Mouse (Mus musculus) neural tube, embryonic 10.5 days (tissue): ENCODE measurements around the gene Cdc45.

Source experiments
- DNase-seq: peaks from one replicate; pipeline ENCODE4 v3.0.0-alpha.2; 2017; ENCODE audit warnings: low spot score; ENCODE audit errors: extremely low spot score

The Cdc45 gene

GRCm38 (mm10) chr16:18788627-18789406 is 23.0 kb downstream of the Cdc45 start:
- DNase-seq = no peak

DNA sequence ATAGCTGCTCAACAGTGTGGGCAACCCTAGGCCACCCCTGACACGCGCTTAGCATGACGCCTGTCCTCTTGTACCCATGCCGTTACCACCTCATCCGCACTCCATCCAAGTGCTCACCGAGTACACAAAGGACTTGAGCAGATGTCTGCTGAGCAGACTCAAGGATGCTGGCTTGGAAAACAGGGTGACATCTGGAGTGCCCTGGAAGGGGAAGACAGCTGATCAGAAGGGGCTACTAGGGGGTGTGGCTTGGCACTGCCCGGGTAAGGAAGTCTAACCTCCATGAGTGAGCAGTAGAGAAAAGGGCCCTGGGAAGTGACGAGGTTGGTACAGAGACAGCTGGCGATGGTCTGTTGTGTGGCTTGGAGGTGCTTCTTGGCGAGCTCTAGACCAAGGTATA is 25.1 kb downstream of the Cdc45 start:
- DNase-seq = no peak

GRCm38 (mm10) chr16:18785485-18785884 is 26.3 kb downstream of the Cdc45 start:
- DNase-seq = no peak

GRCm38 (mm10) chr16:18785025-18785424 is 26.8 kb downstream of the Cdc45 start:
- no peak for DNase-seq

- DNase-seq = no peak
These were observed 30.0 kb downstream of the Cdc45 start for GRCm38 (mm10) chr16:18781810-18782209.

DNA sequence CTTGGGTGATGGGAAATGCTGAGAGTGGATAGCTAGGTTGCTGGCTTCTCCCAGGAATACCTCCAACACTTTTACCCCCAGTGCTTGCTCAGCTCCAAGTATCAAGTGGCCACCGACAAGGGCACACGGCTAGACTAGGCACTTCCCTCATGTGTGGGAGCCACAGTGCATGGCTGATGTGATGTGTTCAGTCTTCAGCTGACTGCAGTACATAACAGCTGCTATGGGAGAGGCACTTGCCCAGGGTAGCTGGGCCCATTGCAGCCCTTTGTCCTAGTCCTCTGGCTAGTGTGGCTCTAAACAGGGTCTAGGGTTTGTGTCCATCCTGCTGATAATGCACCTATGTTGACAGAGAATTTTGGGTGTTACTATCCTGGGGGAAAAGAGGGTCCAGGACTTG is 33.3 kb downstream of the Cdc45 start:
- DNase-seq = no peak

GRCm38 (mm10) chr16:18777101-18778080 is 34.4 kb downstream of the Cdc45 start:
- peak; percentile 47 for DNase-seq

GRCm38 (mm10) chr16:18776556-18777100 is 35.2 kb downstream of the Cdc45 start, which contains the start of gene Cldn5:
TSS of gene Cldn5 (plus strand) at chr16:18776847.
- DNase-seq = peak; percentile 42

- DNase-seq = no peak
These were observed 35.9 kb downstream of the Cdc45 start for GRCm38 (mm10) chr16:18775621-18776555.

- no peak for DNase-seq
These were observed 37.9 kb downstream of the Cdc45 start for GRCm38 (mm10) chr16:18773936-18774335.

DNA sequence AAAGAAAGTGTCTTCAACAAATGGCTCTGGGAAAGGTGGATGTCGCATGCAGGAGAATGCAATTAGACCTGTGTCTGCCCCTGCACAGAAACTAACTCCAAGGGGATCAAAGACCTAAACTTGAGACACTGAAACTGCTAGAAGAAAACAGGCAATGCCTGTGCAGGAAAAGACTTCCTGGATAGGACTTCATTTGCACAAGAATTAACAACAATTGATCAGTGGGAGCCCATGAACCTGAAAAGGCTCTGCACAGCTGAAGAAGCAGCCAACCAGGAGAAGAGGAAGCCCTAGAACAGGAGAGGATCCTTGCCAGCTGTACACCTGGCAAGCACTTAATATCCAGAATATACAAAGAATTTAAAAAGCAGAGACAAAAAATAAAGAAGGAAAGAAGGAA is 42.3 kb downstream of the Cdc45 start:
- no peak for DNase-seq

DNA sequence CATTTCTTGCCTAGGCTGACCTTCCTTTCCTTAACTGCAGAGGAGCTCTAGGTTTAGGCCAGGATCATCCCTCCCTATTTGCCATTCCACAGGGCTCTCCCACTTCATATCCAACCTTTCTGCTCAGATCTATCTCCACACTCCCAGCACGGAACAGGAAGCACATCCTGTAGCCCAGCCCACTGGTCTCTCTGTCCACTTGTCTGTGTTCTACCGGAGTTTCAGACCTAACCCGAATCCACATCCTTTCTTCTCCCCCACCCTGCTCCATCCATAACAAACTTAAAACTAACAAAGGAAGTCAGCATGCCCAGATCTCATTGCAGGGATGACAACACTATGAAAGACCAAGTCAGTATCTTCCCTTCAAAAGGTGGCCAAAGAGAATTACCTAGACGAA is 45.4 kb downstream of the Cdc45 start:
- DNase-seq = no peak

DNA sequence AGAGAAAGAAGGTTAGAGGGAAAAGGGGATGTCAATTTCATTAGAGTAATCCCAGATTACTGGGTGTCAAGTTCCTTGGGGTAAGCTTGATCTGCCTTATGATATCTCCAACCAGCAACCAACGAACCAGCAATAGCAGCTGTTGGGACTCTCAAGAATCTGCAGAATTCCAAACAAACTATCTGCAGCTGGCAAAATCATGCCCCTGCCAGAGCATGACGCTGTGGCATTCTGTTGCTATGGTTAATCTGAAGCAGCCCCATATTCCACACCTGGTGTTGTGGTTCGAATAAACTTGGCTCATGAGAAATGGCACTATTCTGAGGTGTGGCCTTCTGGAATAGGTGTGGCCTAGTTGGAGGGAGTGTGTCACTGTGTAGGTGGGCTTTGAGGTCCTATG is 48.8 kb downstream of the Cdc45 start:
- no peak for DNase-seq

- no peak for DNase-seq
These were observed 50.1 kb downstream of the Cdc45 start for GRCm38 (mm10) chr16:18761734-18762133.

DNA sequence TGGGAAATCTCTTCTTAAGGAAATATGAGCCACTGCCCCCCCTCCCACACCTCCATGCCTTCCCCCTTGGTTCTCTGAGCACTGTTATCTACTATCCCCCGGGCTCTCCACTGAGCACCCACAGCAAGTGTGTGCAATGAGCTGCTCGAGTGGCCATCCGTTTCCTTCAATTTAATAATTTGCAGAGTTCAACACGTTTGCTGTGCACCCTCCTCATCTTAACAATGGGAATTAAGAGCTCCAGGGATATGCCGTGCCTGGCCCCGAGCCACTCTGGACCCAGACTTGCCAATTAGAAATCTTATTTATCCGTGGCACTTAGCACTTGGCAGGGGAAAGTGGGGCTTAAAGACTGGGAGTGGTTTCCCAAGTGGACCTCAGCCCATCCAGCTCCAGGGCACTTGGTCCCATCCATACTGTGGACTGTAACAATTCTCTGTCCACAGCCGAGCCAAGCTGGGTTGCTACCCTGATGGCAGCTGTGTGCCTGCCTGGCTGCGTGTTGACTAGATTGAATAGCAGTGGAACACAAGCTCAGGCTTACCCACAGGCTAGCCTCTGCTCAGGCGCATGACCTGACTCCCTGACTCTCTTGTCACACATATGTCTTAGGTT is 59.8 kb downstream of the Cdc45 start:
- no peak for DNase-seq

DNA sequence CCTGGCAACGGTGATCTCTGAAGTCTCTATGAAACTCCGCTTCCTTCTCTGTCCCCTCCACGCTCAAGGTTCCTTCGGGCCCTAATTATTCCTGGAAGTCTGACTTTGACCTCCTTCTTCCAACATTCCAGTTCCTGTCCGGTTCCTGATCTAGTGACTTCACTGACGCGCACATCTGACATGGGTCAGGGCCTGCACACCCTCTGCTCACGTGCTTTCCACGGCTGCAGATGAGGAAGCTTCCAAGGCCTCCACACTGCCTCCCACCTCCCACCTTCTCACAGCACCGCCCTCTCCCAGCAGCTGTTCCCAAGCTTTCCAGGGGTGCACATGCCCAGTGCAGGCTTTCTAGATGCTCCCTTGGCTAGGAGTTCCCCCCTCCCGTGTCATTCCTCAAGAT is 60.7 kb downstream of the Cdc45 start:
- no peak for DNase-seq

GRCm38 (mm10) chr16:18746268-18747122 is 65.3 kb downstream of the Cdc45 start:
- DNase-seq = no peak

GRCm38 (mm10) chr16:18738303-18738702 is 73.5 kb downstream of the Cdc45 start:
- DNase-seq = no peak
